Mouse (Mus musculus) hindbrain, embryonic 16.5 days (tissue): Measurements from ENCODE around the gene Gm13420. TPM values are rescaled to one million over a fixed set of nuclear protein-coding genes. Genes with fewer than 3 reads are reported as not detected.

Experiments
- ATAC-seq: fragments of 200-750 bp; cut with Nextera tagmentation; 2 replicates; pipeline ENCODE4 v1.8.0; 2017; ENCODE audit warnings: moderate TSS enrichment, moderate library complexity
- H3K27ac ChIP-seq: fragments of 300-500 bp; sonication (generic); 2 replicates; pipeline ENCODE4 v1.5.1; 2014; ENCODE audit warnings: low read depth, mild to moderate bottlenecking, control low read depth, low read length, moderate library complexity
- H3K27me3 ChIP-seq: fragments of 300-500 bp; sonication (generic); replicated peaks from 2 replicates; pipeline ENCODE4 v1.6.1; 2014; ENCODE audit warnings: low read length; ENCODE audit not compliant: control insufficient read depth, insufficient read depth
- H3K36me3 ChIP-seq: fragments of 300-500 bp; sonication (generic); 2 replicates; pipeline ENCODE4 v1.6.1; 2014; ENCODE audit warnings: mild to moderate bottlenecking, low read length, moderate library complexity, mixed read lengths; ENCODE audit not compliant: control insufficient read depth, insufficient read depth
- H3K4me1 ChIP-seq: fragments of 300-500 bp; sonication (generic); 2 replicates; pipeline ENCODE4 v1.6.1; 2014; ENCODE audit warnings: low read depth, low read length; ENCODE audit not compliant: control insufficient read depth, insufficient read depth
- H3K4me2 ChIP-seq: fragments of 300-500 bp; sonication (generic); 2 replicates; pipeline ENCODE4 v1.6.1; 2014; ENCODE audit warnings: mild to moderate bottlenecking, low read length, control low read depth, moderate library complexity
- H3K4me3 ChIP-seq: fragments of 300-500 bp; sonication (generic); 2 replicates; pipeline ENCODE4 v1.5.1; 2014; ENCODE audit warnings: mild to moderate bottlenecking, low read length, control low read depth, moderate library complexity
- H3K9ac ChIP-seq: fragments of 300-500 bp; sonication (generic); 2 replicates; pipeline ENCODE4 v1.6.1; 2014; ENCODE audit warnings: low read depth, mild to moderate bottlenecking, control low read depth, low read length, moderate library complexity
- H3K9me3 ChIP-seq: fragments of 300-500 bp; sonication (generic); 2 replicates; pipeline ENCODE4 v1.6.1; 2014; ENCODE audit warnings: mild to moderate bottlenecking, low read length, moderate library complexity; ENCODE audit not compliant: control insufficient read depth
- WGBS: fragments of 180-500 bp; shearing (Covaris S2); extraction: QIAGEN DNeasy Blood & Tissue Kit; methylation state at CpG from one replicate; pipeline ENCODE4 v1.1.7; 2014; 5-methylcytosine and 5-hydroxymethylcytosine counted together
- polyA plus RNA-seq: library from polyadenylated mRNA; unstranded; fragments of >200 nt; fragmentation: Nextera tagmentation; extraction: Ambion mirVana; gene quantifications from 2 replicates; pipeline ENCODE4 v1.2.1, GENCODE M21; 2015

The Gm13420 gene
- polyA plus RNA-seq, 1 experiment from 2014 or later = 0.38 TPM

GRCm38 (mm10) chr2:29729500-29729899 is 22.0 kb downstream of the Gm13420 start:
- no peak for ATAC-seq
- peaks cover 41% of the 10 kb centered on the region for H3K36me3 ChIP-seq
- H3K27ac ChIP-seq = no peak overlapping the region
- no peaks in the 10 kb centered on the region for H3K9me3 ChIP-seq
- H3K27me3 ChIP-seq = no peaks in the 10 kb centered on the region
- 59% methylated on average over 2 of the region's 2 CpGs for WGBS
- no peak overlapping the region for H3K4me2 ChIP-seq
- H3K4me1 ChIP-seq = no peaks in the 10 kb centered on the region
- H3K4me3 ChIP-seq = no peak overlapping the region
- no peak overlapping the region for H3K9ac ChIP-seq

- peaks cover 23% of the 10 kb centered on the region for H3K36me3 ChIP-seq
- H3K4me3 ChIP-seq = no peak overlapping the region
- WGBS = 90% methylated on average over 5 of the region's 5 CpGs
- no peak overlapping the region for H3K9ac ChIP-seq
- H3K4me2 ChIP-seq = no peak overlapping the region
- H3K27me3 ChIP-seq = no peaks in the 10 kb centered on the region
- ATAC-seq = no peak
- H3K4me1 ChIP-seq = no peaks in the 10 kb centered on the region
- no peak overlapping the region for H3K27ac ChIP-seq
- no peaks in the 10 kb centered on the region for H3K9me3 ChIP-seq
These were observed 26.7 kb downstream of the Gm13420 start for GRCm38 (mm10) chr2:29724664-29725365.

DNA sequence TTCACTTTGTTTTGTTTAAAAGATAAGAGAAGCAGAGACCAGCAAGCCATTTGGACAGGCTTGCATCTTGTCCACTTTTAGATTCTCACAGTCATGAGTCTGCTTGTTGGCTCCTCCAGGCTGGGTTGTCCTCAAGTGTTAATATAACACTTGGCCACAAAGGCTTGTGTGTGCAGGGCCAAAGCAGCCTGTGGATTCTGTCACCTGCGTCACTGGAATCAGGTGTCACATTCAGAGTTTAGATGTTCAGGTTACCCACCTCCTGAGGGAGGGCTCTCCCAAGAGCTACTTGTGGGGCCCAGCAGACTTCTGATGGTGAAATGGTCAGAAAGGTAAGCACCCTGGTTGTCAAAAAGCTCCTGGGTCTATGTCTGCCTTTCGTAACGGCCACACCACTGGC is 28.4 kb downstream of the Gm13420 start:
- no peak overlapping the region for H3K9ac ChIP-seq
- H3K4me3 ChIP-seq = no peak overlapping the region
- no peaks in the 10 kb centered on the region for H3K9me3 ChIP-seq
- H3K4me2 ChIP-seq = no peak overlapping the region
- 95% methylated on average over 3 of the region's 3 CpGs for whole genome bisulfite sequencing
- H3K36me3 ChIP-seq = peaks cover 26% of the 10 kb centered on the region
- ATAC-seq = no peak
- H3K4me1 ChIP-seq = no peaks in the 10 kb centered on the region
- no peak overlapping the region for H3K27ac ChIP-seq
- no peaks in the 10 kb centered on the region for H3K27me3 ChIP-seq

DNA sequence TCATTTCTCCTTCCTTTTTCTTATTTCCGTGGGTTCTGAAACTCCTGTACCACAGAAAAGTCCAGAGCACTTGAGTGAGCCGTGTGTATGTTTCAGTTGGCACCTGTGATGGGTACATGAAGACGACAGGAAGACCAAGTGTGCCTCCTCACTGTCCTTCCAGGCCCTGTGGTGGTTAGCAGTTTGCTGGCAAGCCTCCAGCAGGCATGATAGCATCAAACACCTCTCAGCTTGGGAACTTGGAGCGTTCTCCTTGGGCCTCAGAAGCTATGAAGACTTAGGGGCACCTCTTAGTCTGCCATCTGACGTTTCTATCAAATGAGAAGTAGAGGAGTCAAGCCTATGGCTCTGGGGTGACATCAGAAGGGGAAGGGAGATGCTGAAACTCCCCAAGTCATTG is 32.9 kb downstream of the Gm13420 start:
- no peak overlapping the region for H3K4me3 ChIP-seq
- no peak overlapping the region for H3K4me2 ChIP-seq
- no peaks in the 10 kb centered on the region for H3K27me3 ChIP-seq
- H3K9ac ChIP-seq = no peak overlapping the region
- ATAC-seq = no peak
- WGBS = 90% methylated on average over 5 of the region's 5 CpGs
- H3K4me1 ChIP-seq = no peaks in the 10 kb centered on the region
- H3K9me3 ChIP-seq = no peaks in the 10 kb centered on the region
- no peak overlapping the region for H3K27ac ChIP-seq
- peaks cover 8% of the 10 kb centered on the region; the same call in 1 of the 2 replicates for H3K36me3 ChIP-seq

DNA sequence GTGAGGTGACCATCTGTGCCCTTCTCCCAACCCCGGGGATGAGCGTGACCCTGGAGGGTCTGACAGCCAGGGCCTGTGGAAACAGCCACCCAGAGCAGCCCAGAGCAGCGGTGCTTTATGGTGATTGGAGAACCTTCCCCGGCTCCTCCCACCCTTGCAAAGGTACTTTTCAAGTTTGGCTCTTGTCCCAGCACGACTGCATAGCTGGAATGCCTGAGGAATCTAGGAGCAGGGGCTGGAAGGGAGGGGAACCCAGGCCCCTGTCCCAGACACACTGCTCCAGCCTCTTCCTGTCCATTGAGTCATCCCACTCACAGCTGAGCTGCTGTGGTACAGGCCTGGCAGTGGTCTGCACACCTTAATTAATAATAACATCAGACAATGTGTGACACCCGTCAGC is 34.8 kb downstream of the Gm13420 start:
- Histone ChIP-seq H3K4me1 (no peaks in the 10 kb centered on the region), H3K27ac (no peak overlapping the region), H3K9me3 (no peaks in the 10 kb centered on the region), H3K27me3 (no peaks in the 10 kb centered on the region), H3K4me3 (no peak overlapping the region), H3K36me3 (peaks cover 11% of the 10 kb centered on the region), H3K9ac (no peak overlapping the region), H3K4me2 (no peak overlapping the region)
- 23% methylated on average over 6 of the region's 6 CpGs for WGBS
- ATAC-seq = peak; percentile 52; the same call in 1 of the 2 replicates

DNA sequence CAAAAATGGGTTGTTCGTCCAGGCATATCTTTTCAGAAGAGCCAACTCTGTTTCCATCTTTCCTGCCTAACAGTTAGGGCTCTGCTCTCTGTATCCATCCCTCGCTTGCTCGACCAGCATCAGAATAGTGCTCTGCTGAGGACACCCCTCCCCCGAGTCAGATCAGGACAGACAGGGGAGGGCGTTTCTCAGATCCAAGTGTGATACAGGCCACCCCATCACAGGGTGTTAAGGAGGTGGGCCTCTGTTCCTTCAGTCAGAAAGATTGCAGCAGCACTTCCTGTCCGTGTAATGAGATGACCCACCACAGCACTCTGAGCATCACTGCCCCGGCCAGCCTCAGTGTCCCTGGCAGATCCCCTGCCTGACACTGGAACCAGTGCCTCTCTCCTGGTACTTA is 35.3 kb downstream of the Gm13420 start:
- no peaks in the 10 kb centered on the region for H3K4me1 ChIP-seq
- H3K9me3 ChIP-seq = no peaks in the 10 kb centered on the region
- 42% methylated on average over 7 of the region's 7 CpGs for WGBS
- no peaks in the 10 kb centered on the region for H3K27me3 ChIP-seq
- H3K9ac ChIP-seq = no peak overlapping the region
- no peak overlapping the region for H3K4me3 ChIP-seq
- H3K27ac ChIP-seq = no peak overlapping the region
- peaks cover 14% of the 10 kb centered on the region for H3K36me3 ChIP-seq
- 0 out of 2 replicates have a peak, but pooled peaks have one; percentile 20 for ATAC-seq
- no peak overlapping the region for H3K4me2 ChIP-seq

GRCm38 (mm10) chr2:29714127-29714526 is 37.4 kb downstream of the Gm13420 start:
- Histone ChIP-seq H3K27me3 (no peaks in the 10 kb centered on the region), H3K27ac (no peak overlapping the region), H3K36me3 (peaks cover 17% of the 10 kb centered on the region), H3K9me3 (no peaks in the 10 kb centered on the region), H3K4me1 (no peaks in the 10 kb centered on the region), H3K4me2 (no peak overlapping the region), H3K4me3 (no peak overlapping the region), H3K9ac (no peak overlapping the region)
- 94% methylated on average over 5 of the region's 5 CpGs for WGBS
- ATAC-seq = no peak

- no peak for ATAC-seq
- H3K27ac ChIP-seq = no peak overlapping the region
- peaks cover 15% of the 10 kb centered on the region for H3K36me3 ChIP-seq
- no peak overlapping the region for H3K4me3 ChIP-seq
- H3K4me1 ChIP-seq = no peaks in the 10 kb centered on the region
- H3K9ac ChIP-seq = no peak overlapping the region
- H3K9me3 ChIP-seq = no peaks in the 10 kb centered on the region
- no peak overlapping the region for H3K4me2 ChIP-seq
- no peaks in the 10 kb centered on the region for H3K27me3 ChIP-seq
- 92% methylated on average over 1 of the region's 2 CpGs for WGBS
These were observed 38.0 kb downstream of the Gm13420 start for GRCm38 (mm10) chr2:29713501-29713900.

DNA sequence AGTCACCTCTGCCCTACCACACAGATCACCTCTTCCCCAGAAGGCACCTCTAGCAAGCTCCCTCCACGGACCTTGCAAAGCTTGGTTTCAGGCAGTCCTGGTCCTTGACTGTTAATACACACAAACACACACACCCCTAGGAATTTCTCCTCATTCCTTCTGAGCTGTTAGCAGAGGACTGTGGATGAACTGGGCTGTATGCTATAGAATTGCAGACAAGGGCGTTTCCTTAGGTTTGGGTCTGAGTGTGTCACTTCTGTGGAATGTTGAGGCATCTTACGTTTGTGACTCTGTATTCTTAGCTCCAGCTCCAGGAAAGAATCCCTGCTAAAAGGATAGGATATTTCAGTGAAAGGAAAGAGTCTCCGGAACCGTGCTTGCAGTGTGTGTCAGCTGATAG is 39.6 kb downstream of the Gm13420 start:
- Histone ChIP-seq H3K4me1 (no peaks in the 10 kb centered on the region), H3K36me3 (peaks cover 21% of the 10 kb centered on the region), H3K27me3 (no peaks in the 10 kb centered on the region), H3K4me3 (no peak overlapping the region), H3K9me3 (no peaks in the 10 kb centered on the region), H3K4me2 (no peak overlapping the region), H3K9ac (no peak overlapping the region), H3K27ac (no peak overlapping the region)
- ATAC-seq = no peak
- WGBS = 89% methylated on average over 5 of the region's 5 CpGs
